Mouse (Mus musculus): ENCODE results near the gene Ankrd40. TPM values are rescaled to one million over a fixed set of nuclear protein-coding genes. Genes with fewer than 3 reads are reported as not detected.

Ankrd40 gene
- polyA plus RNA-seq, 1 experiment, result 214 TPM

DNA sequence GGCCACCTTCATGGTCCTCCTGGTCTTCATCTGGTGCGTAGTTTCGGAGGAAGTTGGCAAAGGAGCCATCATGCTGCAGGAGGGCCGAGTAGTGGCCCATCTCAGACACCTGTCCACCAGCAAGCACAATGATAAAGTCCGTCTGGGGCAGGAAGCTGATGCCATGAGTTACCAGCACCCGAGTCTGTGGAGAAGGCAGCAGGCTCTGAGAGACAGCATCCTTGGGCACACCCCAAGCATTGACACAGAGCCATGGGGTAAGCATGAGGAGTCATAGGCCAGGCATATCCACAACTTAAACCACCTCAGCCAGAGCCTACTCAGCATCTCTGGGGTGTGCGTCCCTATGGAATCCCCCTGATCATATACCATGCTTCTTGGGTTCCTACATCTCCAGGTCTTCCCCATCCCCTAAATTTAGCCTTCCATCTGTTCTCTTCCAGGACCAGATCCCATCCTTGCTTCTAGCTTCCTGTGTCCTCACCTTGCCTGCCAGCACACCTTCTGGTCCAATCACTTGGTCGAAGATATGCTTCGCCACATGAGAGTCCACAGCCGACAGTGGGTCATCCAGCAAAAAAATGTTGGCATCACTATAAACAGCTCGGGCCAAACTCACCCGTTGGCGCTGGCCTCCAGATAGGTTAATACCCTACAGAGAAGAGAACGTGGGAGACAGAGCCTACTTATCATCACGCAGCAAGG lies 33.5 kb downstream of the Ankrd40 start:
- Histone ChIP-seq H3K4me3 (ENCODE audit: insufficient read depth, low read depth, low read length) (no peak overlapping the region), H3K4me1 (ENCODE audit: control insufficient read depth, insufficient read depth, insufficient read length, low read length) (no peaks in the 10 kb centered on the region), H3K27ac (replicated peaks; ENCODE audit: low read depth, low read length) (no peak overlapping the region)

DNA sequence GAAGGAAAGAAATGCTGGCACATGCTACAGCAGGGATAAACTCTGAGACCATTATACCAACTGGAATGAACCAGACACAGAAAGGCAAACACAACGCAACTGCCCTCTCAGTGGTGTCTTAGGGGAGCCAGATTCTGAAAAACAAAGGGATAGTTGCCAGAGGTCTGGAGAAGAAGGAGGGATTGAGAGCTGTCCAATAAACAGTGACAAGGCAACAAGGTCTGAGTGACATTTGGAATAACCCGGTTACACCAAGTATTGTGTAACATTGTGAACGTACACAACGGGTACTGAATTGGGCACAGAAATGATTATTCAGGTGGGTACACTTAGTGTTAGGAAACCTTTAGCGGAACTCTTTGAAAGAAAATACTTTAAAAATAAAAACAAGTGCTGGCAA lies 34.3 kb downstream of the Ankrd40 start:
- H3K27ac ChIP-seq (replicated peaks; ENCODE audit: low read depth, low read length), result no peak overlapping the region
- H3K4me1 ChIP-seq (ENCODE audit: control insufficient read depth, insufficient read depth, insufficient read length, low read length), result no peaks in the 10 kb centered on the region
- no peak overlapping the region for H3K4me3 ChIP-seq (ENCODE audit: insufficient read depth, low read depth, low read length)

- Histone ChIP-seq H3K4me1 (ENCODE audit: control insufficient read depth, insufficient read depth, insufficient read length, low read length) (no peaks in the 10 kb centered on the region), H3K4me3 (ENCODE audit: insufficient read depth, low read depth, low read length) (no peak overlapping the region), H3K27ac (replicated peaks; ENCODE audit: low read depth, low read length) (no peak overlapping the region)
These were observed 35.9 kb downstream of the Ankrd40 start for GRCm38 (mm10) chr11:94363690-94364089.

- Histone ChIP-seq H3K4me1 (ENCODE audit: control insufficient read depth, insufficient read depth, insufficient read length, low read length) (no peaks in the 10 kb centered on the region), H3K4me3 (ENCODE audit: insufficient read depth, low read depth, low read length) (no peak overlapping the region), H3K27ac (replicated peaks; ENCODE audit: low read depth, low read length) (no peak overlapping the region)
These were observed 37.5 kb downstream of the Ankrd40 start for GRCm38 (mm10) chr11:94365340-94365739.

- H3K4me1 ChIP-seq (ENCODE audit: control insufficient read depth, insufficient read depth, insufficient read length, low read length), result no peaks in the 10 kb centered on the region
- no peak overlapping the region for H3K4me3 ChIP-seq (ENCODE audit: insufficient read depth, low read depth, low read length)
- H3K27ac ChIP-seq (replicated peaks; ENCODE audit: low read depth, low read length), result no peak overlapping the region
These were observed 42.2 kb downstream of the Ankrd40 start for GRCm38 (mm10) chr11:94369981-94370380.

- no peak overlapping the region for H3K27ac ChIP-seq (replicated peaks; ENCODE audit: low read depth, low read length)
- no peaks in the 10 kb centered on the region for H3K4me1 ChIP-seq (ENCODE audit: control insufficient read depth, insufficient read depth, insufficient read length, low read length)
- H3K4me3 ChIP-seq (ENCODE audit: insufficient read depth, low read depth, low read length), result no peak overlapping the region
These were observed 43.0 kb downstream of the Ankrd40 start for GRCm38 (mm10) chr11:94370809-94371208.

DNA sequence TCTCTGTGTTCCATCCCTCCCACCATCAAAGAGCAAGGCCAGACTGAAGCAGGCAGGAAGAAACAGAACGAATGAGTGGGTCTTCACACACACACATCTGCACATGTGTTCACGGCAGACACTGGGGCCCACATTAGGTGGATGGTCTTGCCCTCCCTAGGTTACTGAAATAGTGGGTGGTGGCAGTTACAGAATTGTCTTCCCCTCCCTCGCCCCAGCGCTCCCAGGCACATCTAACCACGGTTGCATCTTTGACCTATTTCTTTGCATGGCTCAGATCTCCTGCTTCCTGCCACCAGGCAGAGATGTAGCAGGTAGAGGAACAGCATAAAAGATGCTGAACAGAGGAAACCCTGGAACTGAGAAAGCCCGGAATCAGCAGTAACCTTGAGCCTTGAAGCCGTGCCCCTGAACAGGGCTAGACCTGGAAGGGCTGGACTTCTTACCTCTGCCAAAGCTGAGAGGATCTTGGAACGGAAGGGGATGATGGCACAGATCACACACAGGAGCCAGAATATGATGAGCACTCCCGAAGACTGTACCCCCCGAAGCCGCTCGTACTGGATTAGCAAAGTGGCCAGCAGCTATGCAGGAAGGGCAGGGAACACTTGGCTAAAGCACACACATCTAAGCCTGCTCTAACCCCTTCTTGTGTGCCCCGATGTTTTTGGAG lies 46.6 kb downstream of the Ankrd40 start:
- Histone ChIP-seq H3K27ac (replicated peaks; ENCODE audit: low read depth, low read length) (no peak overlapping the region), H3K4me1 (ENCODE audit: control insufficient read depth, insufficient read depth, insufficient read length, low read length) (no peaks in the 10 kb centered on the region), H3K4me3 (ENCODE audit: insufficient read depth, low read depth, low read length) (no peak overlapping the region)

DNA sequence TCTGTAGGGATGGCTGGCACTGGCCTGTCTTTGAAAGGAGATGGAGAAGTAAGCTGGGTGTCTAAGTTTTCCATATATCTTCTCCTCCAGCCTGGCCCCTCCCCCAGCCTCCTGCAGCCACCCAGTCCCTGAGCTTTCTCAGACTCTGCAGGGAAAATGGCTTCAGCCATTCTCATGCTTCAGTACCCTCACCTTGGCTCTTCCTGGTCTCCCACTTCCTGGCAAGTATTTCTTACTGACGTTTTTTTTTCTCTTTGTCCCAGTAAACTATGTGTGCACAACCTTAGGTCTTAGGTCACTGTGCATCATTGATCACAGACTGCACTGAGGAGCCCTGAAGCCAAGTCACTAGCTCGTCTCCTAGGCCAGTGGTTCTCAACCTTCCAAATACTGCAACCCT lies 51.3 kb downstream of the Ankrd40 start:
- no peaks in the 10 kb centered on the region for H3K4me1 ChIP-seq (ENCODE audit: control insufficient read depth, insufficient read depth, insufficient read length, low read length)
- no peak overlapping the region for H3K4me3 ChIP-seq (ENCODE audit: insufficient read depth, low read depth, low read length)
- H3K27ac ChIP-seq (replicated peaks; ENCODE audit: low read depth, low read length), result no peak overlapping the region

DNA sequence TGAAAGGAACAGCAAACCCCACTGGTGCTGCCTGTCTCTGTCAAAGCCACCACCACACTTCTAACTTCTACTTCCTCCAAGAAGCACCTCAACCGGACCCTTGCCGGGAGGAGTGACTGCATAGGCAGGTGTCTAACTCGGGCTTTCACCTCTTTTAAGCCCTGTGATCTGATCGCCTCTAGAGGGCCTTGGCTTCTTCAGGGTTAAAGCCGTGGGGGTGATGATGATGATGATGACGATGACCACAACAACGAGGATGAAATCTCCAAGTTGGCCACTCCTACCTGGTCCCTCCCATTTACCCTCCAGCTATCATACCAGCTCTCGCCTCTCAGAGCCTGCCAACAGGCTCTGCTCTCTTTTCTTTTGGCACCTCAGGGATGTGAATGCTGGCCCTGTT lies 51.9 kb downstream of the Ankrd40 start:
- no peak overlapping the region for H3K4me3 ChIP-seq (ENCODE audit: insufficient read depth, low read depth, low read length)
- H3K27ac ChIP-seq (replicated peaks; ENCODE audit: low read depth, low read length), result no peak overlapping the region
- no peaks in the 10 kb centered on the region for H3K4me1 ChIP-seq (ENCODE audit: control insufficient read depth, insufficient read depth, insufficient read length, low read length)

- Histone ChIP-seq H3K27ac (replicated peaks; ENCODE audit: low read depth, low read length) (peak overlapping the region; percentile 38), H3K4me1 (ENCODE audit: control insufficient read depth, insufficient read depth, insufficient read length, low read length) (peaks cover 10% of the 10 kb centered on the region), H3K4me3 (ENCODE audit: insufficient read depth, low read depth, low read length) (no peak overlapping the region)
These were observed 58.4 kb downstream of the Ankrd40 start for GRCm38 (mm10) chr11:94385977-94386771.

DNA sequence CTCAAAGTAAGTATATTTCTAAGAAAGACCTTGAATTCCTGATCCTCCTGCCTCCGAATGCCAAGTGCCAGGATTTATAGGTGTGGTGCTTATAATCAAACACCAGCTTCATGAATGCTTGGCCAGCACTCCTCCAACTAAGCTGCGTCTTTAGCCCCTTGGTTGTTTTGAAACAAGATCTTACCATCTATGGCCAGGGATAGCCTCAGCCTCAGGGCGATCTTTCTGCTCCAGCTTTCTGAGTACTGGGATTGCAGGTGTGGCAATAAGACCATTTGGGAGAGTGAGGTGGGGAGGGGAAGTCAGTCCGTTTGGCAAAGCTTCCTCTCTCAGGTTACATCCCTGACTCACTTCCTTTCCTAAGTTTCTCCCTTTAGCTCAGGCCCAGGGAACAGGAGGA lies 60.0 kb downstream of the Ankrd40 start:
- Histone ChIP-seq H3K4me3 (ENCODE audit: insufficient read depth, low read depth, low read length) (no peak overlapping the region), H3K4me1 (ENCODE audit: control insufficient read depth, insufficient read depth, insufficient read length, low read length) (peaks cover 10% of the 10 kb centered on the region), H3K27ac (replicated peaks; ENCODE audit: low read depth, low read length) (no peak overlapping the region)

DNA sequence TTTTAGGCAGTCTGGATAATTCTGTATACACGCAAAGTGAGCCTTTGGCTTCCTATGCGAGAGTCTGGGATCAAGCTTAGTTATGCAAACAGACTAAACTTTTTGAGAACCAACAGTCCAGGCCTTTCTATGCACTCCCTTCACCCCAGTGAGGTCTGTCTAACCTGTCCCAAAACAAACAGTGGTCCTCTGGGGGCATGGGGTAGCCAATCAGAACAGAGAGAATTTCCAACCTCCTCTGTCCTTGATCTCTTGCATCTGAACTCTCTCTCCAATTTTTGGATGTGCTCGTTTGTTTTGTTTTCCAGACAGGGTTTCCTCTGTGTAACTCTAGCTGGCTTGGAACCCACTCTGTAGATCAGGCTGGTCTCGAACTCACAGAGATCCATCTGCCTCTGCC lies 61.2 kb downstream of the Ankrd40 start:
- Histone ChIP-seq H3K4me3 (ENCODE audit: insufficient read depth, low read depth, low read length) (no peak overlapping the region), H3K27ac (replicated peaks; ENCODE audit: low read depth, low read length) (no peak overlapping the region), H3K4me1 (ENCODE audit: control insufficient read depth, insufficient read depth, insufficient read length, low read length) (peaks cover 10% of the 10 kb centered on the region)

- no peak overlapping the region for H3K4me3 ChIP-seq (ENCODE audit: insufficient read depth, low read depth, low read length)
- H3K27ac ChIP-seq (replicated peaks; ENCODE audit: low read depth, low read length), result no peak overlapping the region
- peaks cover 10% of the 10 kb centered on the region for H3K4me1 ChIP-seq (ENCODE audit: control insufficient read depth, insufficient read depth, insufficient read length, low read length)
These were observed 62.1 kb downstream of the Ankrd40 start for GRCm38 (mm10) chr11:94389724-94390396.

- Histone ChIP-seq H3K27ac (replicated peaks; ENCODE audit: low read depth, low read length) (no peak overlapping the region), H3K4me1 (ENCODE audit: control insufficient read depth, insufficient read depth, insufficient read length, low read length) (peaks cover 5% of the 10 kb centered on the region), H3K4me3 (ENCODE audit: insufficient read depth, low read depth, low read length) (no peak overlapping the region)
These were observed 63.0 kb downstream of the Ankrd40 start for GRCm38 (mm10) chr11:94390825-94391224.
